Mouse (Mus musculus): ENCODE results near the gene Nrp2. TPM values are rescaled to one million over a fixed set of nuclear protein-coding genes. Genes with fewer than 3 reads are reported as not detected.

Nrp2 gene
- polyA plus RNA-seq, 1 experiment = 97.2 TPM

DNA sequence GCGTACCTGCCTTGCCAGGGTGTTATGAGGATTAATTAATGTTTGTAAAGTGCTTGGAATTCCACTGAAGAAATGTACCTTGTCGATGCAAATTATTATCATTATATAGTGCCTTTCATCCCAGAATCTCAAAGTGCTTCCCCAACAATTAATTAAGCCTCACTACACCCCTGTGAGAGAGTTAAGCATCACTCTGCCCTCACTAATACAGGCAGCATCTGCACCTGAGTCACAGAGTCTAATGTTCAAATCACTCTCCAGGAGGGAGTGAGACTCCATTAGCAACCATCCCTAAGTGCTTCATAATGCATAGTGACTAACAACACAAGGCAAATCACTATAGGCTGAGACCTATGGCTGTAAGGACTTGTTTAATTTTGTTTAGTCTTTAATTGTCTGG lies 19.6 kb upstream of the Nrp2 start:
- TF ChIP-seq CTCF (IDR thresholded peaks at IDR 0.05; ENCODE audit: low read depth, low read length) = no peak
- TF ChIP-seq POLR2A (IDR thresholded peaks at IDR 0.05; ENCODE audit: borderline replicate concordance, low read depth, low read length) = no peak
- H3K4me1 ChIP-seq (ENCODE audit: control insufficient read depth, insufficient read depth, low read length) = peaks cover 12% of the 10 kb centered on the region

DNA sequence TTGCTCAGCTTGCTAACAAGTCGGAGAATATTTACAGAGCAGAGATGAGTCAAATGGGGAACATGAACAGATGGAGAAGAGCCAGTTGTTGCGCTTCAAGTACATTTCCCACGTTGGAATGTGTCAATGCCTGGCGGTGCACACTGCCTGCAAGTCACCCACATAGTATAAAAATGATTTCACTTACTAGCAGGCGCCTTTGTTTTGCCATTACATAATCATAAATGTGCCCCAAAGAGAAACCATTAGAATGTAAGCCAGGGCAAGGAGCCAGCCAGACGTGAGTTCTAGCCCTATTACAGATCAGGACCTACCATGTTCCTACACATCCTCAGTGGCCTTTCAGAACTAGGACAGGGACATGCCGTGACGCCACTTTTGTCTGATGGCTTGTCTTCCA lies 15.6 kb upstream of the Nrp2 start:
- TF ChIP-seq CTCF (IDR thresholded peaks at IDR 0.05; ENCODE audit: low read depth, low read length) = no peak
- TF ChIP-seq POLR2A (IDR thresholded peaks at IDR 0.05; ENCODE audit: borderline replicate concordance, low read depth, low read length) = no peak
- no peak overlapping the region for H3K4me3 ChIP-seq (ENCODE audit: insufficient read depth, low read length)
- H3K4me1 ChIP-seq (ENCODE audit: control insufficient read depth, insufficient read depth, low read length) = peaks cover 18% of the 10 kb centered on the region
- H3K27ac ChIP-seq (ENCODE audit: insufficient read depth, low read depth, low read length) = no peak overlapping the region

More for the DNA sequence above, 19.6 kb upstream of the Nrp2 start:
- no peak overlapping the region for H3K4me3 ChIP-seq (ENCODE audit: insufficient read depth, low read length)
- H3K27ac ChIP-seq (ENCODE audit: insufficient read depth, low read depth, low read length) = no peak overlapping the region

DNA sequence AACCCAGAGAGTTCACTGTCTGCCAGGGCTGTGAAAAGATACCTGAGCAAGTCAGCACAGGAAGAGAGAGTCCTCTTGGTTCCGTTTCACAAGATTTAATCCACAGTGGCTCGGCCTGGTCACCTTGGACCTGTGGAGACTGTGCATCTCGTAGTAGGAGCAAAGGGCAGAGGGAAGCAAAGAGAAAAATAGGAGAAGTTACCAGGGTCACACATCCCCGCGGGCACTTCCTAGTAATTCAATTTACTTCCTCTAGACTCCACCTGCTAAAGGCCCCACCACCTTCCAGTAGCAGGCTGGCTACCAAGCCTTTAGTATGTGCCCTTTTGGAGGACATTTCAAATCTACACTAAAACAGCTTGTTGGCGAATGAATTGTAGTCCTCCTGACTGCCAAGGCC lies 11.9 kb upstream of the Nrp2 start:
- TF ChIP-seq POLR2A (IDR thresholded peaks at IDR 0.05; ENCODE audit: borderline replicate concordance, low read depth, low read length) = no peak
- no peak for TF ChIP-seq CTCF (IDR thresholded peaks at IDR 0.05; ENCODE audit: low read depth, low read length)
- peaks cover 18% of the 10 kb centered on the region for H3K4me1 ChIP-seq (ENCODE audit: control insufficient read depth, insufficient read depth, low read length)
- H3K4me3 ChIP-seq (ENCODE audit: insufficient read depth, low read length) = no peak overlapping the region
- H3K27ac ChIP-seq (ENCODE audit: insufficient read depth, low read depth, low read length) = no peak overlapping the region

GRCm38 (mm10) chr1:62696312-62696982 lies 6.6 kb upstream of the Nrp2 start:
- H3K4me3 ChIP-seq (ENCODE audit: insufficient read depth, low read length) = no peak overlapping the region
- TF ChIP-seq CTCF (IDR thresholded peaks at IDR 0.05; ENCODE audit: low read depth, low read length) (no peak), POLR2A (IDR thresholded peaks at IDR 0.05; ENCODE audit: borderline replicate concordance, low read depth, low read length) (no peak)
- H3K4me1 ChIP-seq (ENCODE audit: control insufficient read depth, insufficient read depth, low read length) = peaks cover 10% of the 10 kb centered on the region
- no peak overlapping the region for H3K27ac ChIP-seq (ENCODE audit: insufficient read depth, low read depth, low read length)

GRCm38 (mm10) chr1:62696983-62697341 lies 6.1 kb upstream of the Nrp2 start:
- no peak overlapping the region for H3K27ac ChIP-seq (ENCODE audit: insufficient read depth, low read depth, low read length)
- H3K4me3 ChIP-seq (ENCODE audit: insufficient read depth, low read length) = no peak overlapping the region
- H3K4me1 ChIP-seq (ENCODE audit: control insufficient read depth, insufficient read depth, low read length) = peaks cover 11% of the 10 kb centered on the region
- TF ChIP-seq CTCF (IDR thresholded peaks at IDR 0.05; ENCODE audit: low read depth, low read length) (no peak), POLR2A (IDR thresholded peaks at IDR 0.05; ENCODE audit: borderline replicate concordance, low read depth, low read length) (no peak)

DNA sequence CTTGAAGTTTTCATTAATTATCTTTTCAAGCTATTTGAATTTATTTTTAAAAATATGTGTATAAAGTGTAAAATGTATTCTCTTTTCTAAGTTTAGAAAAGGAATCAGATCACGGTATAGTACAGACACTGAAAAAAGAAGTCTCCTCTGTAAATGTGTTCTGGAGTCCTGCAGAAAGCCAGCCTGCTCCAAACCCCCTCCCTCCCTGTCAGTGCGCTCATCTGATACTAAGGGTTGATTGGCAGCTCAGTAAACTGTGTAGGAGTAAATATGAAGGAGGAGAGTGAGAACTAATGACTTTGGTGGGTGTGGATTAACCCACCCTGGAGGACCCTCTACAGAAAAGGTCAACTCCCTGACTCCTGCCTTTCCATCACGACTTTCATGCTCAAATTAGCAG lies 5.7 kb upstream of the Nrp2 start:
- TF ChIP-seq POLR2A (IDR thresholded peaks at IDR 0.05; ENCODE audit: borderline replicate concordance, low read depth, low read length) (no peak), CTCF (IDR thresholded peaks at IDR 0.05; ENCODE audit: low read depth, low read length) (no peak)
- H3K4me3 ChIP-seq (ENCODE audit: insufficient read depth, low read length) = no peak overlapping the region
- peaks cover 15% of the 10 kb centered on the region for H3K4me1 ChIP-seq (ENCODE audit: control insufficient read depth, insufficient read depth, low read length)

GRCm38 (mm10) chr1:62699801-62700200 lies 3.3 kb upstream of the Nrp2 start:
- H3K4me3 ChIP-seq (ENCODE audit: insufficient read depth, low read length) = no peak overlapping the region
- TF ChIP-seq CTCF (IDR thresholded peaks at IDR 0.05; ENCODE audit: low read depth, low read length) (no peak), POLR2A (IDR thresholded peaks at IDR 0.05; ENCODE audit: borderline replicate concordance, low read depth, low read length) (no peak)
- H3K4me1 ChIP-seq (ENCODE audit: control insufficient read depth, insufficient read depth, low read length) = peaks cover 15% of the 10 kb centered on the region
- no peak overlapping the region for H3K27ac ChIP-seq (ENCODE audit: insufficient read depth, low read depth, low read length)

More for the DNA sequence above, 5.7 kb upstream of the Nrp2 start:
- no peak overlapping the region for H3K27ac ChIP-seq (ENCODE audit: insufficient read depth, low read depth, low read length)

DNA sequence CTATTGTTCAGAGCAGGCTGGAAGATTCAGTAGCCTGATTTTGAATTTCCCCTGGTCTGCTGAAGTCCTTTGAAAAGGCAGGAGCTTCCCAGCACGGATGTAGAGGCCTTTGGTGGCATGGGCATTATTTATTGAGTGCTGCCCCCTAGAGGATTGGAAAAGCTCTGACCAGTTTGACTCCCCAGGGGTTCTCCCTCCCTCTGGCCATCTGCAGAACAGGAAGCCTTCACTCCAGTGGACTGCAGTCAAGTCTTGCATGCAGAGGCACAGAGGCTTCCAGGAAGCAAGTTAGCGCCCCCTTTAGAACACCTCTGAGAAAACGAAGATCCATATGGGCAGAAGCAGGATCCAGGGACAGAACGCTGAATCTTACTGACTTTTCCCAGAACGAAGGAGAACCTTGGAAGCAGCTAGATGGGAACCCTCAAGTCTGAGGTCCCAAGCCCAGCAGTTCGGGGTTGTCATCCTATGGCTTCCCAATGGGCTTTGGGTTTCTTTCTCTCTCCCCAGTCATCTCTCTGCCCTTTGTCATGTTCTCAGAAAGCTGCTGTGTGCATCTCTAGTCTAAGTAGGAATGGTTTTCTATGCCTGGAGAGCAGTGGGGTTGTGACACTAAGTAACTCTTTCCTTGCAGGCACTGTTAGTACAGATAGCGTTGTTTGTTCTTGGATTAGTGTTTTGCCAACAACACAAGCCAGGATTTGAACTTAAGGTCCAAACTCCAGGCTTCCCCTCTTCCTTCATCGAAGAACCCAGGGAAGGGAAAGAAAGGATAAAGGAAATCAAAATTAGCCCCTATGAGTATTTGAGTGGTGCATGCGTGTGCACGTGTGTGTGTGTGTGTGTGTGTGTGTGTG lies 1.8 kb upstream of the Nrp2 start:
- Histone ChIP-seq H3K4me3 (ENCODE audit: insufficient read depth, low read length) (no peak overlapping the region), H3K4me1 (ENCODE audit: control insufficient read depth, insufficient read depth, low read length) (peaks cover 15% of the 10 kb centered on the region), H3K27ac (ENCODE audit: insufficient read depth, low read depth, low read length) (no peak overlapping the region)
- TF ChIP-seq POLR2A (IDR thresholded peaks at IDR 0.05; ENCODE audit: borderline replicate concordance, low read depth, low read length) (no peak), CTCF (IDR thresholded peaks at IDR 0.05; ENCODE audit: low read depth, low read length) (peak; percentile 46; the same call in 1 of the 2 replicates)

GRCm38 (mm10) chr1:62702743-62703142 lies 342 bp upstream of the Nrp2 start:
- Histone ChIP-seq H3K4me1 (ENCODE audit: control insufficient read depth, insufficient read depth, low read length) (peaks cover 11% of the 10 kb centered on the region), H3K4me3 (ENCODE audit: insufficient read depth, low read length) (peak overlapping the region; percentile 70), H3K27ac (ENCODE audit: insufficient read depth, low read depth, low read length) (peak overlapping the region; percentile 99)
- TF ChIP-seq POLR2A (IDR thresholded peaks at IDR 0.05; ENCODE audit: borderline replicate concordance, low read depth, low read length) (no peak), CTCF (IDR thresholded peaks at IDR 0.05; ENCODE audit: low read depth, low read length) (no peak)

All from bone marrow macrophage, adult 2 months (primary cell).